Mouse (Mus musculus): ENCODE results near the gene Mutyh. TPM values are rescaled to one million over a fixed set of nuclear protein-coding genes. Genes with fewer than 3 reads are reported as not detected.
"Not testable (repeated sequence)": the region's sequence is repeated elsewhere in the genome, so short reads cannot be mapped to it uniquely, and the experiment has no call there.

Gene Mutyh
- polyA plus RNA-seq, 1 experiment = 5.7 TPM

- Histone ChIP-seq H3K4me1 (ENCODE audit: control insufficient read depth, insufficient read depth, low read length) (no peaks in the 10 kb centered on the region), H3K27ac (ENCODE audit: insufficient read depth, low read length) (no peak overlapping the region), H3K4me3 (ENCODE audit: insufficient read depth, low read length) (no peak overlapping the region)
- TF ChIP-seq POLR2A (IDR thresholded peaks at IDR 0.05; ENCODE audit: extremely low read depth, insufficient read depth, low read length) (no peak), CTCF (IDR thresholded peaks at IDR 0.05; ENCODE audit: extremely low read depth, insufficient read depth, low read length) (no peak)
Measured at GRCm38 (mm10) chr4:116817486-116817885, 10.0 kb downstream of the Mutyh start.

- TF ChIP-seq POLR2A (IDR thresholded peaks at IDR 0.05; ENCODE audit: extremely low read depth, insufficient read depth, low read length) (no peak), CTCF (IDR thresholded peaks at IDR 0.05; ENCODE audit: extremely low read depth, insufficient read depth, low read length) (no peak)
- H3K4me3 ChIP-seq (ENCODE audit: insufficient read depth, low read length) = peak overlapping the region; percentile 40
- H3K4me1 ChIP-seq (ENCODE audit: control insufficient read depth, insufficient read depth, low read length) = no peaks in the 10 kb centered on the region
- H3K27ac ChIP-seq (ENCODE audit: insufficient read depth, low read length) = no peak overlapping the region
Measured at GRCm38 (mm10) chr4:116819968-116820901, 12.7 kb downstream of the Mutyh start.

GRCm38 (mm10) chr4:116820902-116821693 is 13.6 kb downstream of the Mutyh start:
- no peak for TF ChIP-seq CTCF (IDR thresholded peaks at IDR 0.05; ENCODE audit: extremely low read depth, insufficient read depth, low read length)
- TF ChIP-seq POLR2A (IDR thresholded peaks at IDR 0.05; ENCODE audit: extremely low read depth, insufficient read depth, low read length) = peak; percentile 42; the same call in 1 of the 2 replicates
- peak overlapping the region; percentile 40 for H3K4me3 ChIP-seq (ENCODE audit: insufficient read depth, low read length)
- H3K27ac ChIP-seq (ENCODE audit: insufficient read depth, low read length) = no peak overlapping the region
- H3K4me1 ChIP-seq (ENCODE audit: control insufficient read depth, insufficient read depth, low read length) = no peaks in the 10 kb centered on the region

- H3K27ac ChIP-seq (ENCODE audit: insufficient read depth, low read length) = no peak within 1 kb of the TSS
- TF ChIP-seq POLR2A (IDR thresholded peaks at IDR 0.05; ENCODE audit: extremely low read depth, insufficient read depth, low read length) (no peak), CTCF (IDR thresholded peaks at IDR 0.05; ENCODE audit: extremely low read depth, insufficient read depth, low read length) (no peak)
- peak within 1 kb of the TSS; percentile 40 for H3K4me3 ChIP-seq (ENCODE audit: insufficient read depth, low read length)
- H3K4me1 ChIP-seq (ENCODE audit: control insufficient read depth, insufficient read depth, low read length) = no peaks in the 10 kb centered on the region
Measured at GRCm38 (mm10) chr4:116821694-116822016, 14.1 kb downstream of the Mutyh start, which contains the start of gene Hpdl. Gene Hpdl, minus strand, starts transcription at chr4:116821707.

GRCm38 (mm10) chr4:116824541-116825004 is 17.1 kb downstream of the Mutyh start:
- Histone ChIP-seq H3K4me1 (ENCODE audit: control insufficient read depth, insufficient read depth, low read length) (no peaks in the 10 kb centered on the region), H3K27ac (ENCODE audit: insufficient read depth, low read length) (peak overlapping the region; percentile 14; the same call in 1 of the 2 replicates), H3K4me3 (ENCODE audit: insufficient read depth, low read length) (peak overlapping the region; percentile 45)
- no peak for TF ChIP-seq CTCF (IDR thresholded peaks at IDR 0.05; ENCODE audit: extremely low read depth, insufficient read depth, low read length)
- TF ChIP-seq POLR2A (IDR thresholded peaks at IDR 0.05; ENCODE audit: extremely low read depth, insufficient read depth, low read length) = peak; percentile 81

GRCm38 (mm10) chr4:116827819-116828218 is 20.3 kb downstream of the Mutyh start:
- Histone ChIP-seq H3K4me3 (ENCODE audit: insufficient read depth, low read length) (no peak overlapping the region), H3K27ac (ENCODE audit: insufficient read depth, low read length) (no peak overlapping the region), H3K4me1 (ENCODE audit: control insufficient read depth, insufficient read depth, low read length) (no peaks in the 10 kb centered on the region)
- TF ChIP-seq CTCF (IDR thresholded peaks at IDR 0.05; ENCODE audit: extremely low read depth, insufficient read depth, low read length) (peak; percentile 76), POLR2A (IDR thresholded peaks at IDR 0.05; ENCODE audit: extremely low read depth, insufficient read depth, low read length) (no peak)

- H3K4me1 ChIP-seq (ENCODE audit: control insufficient read depth, insufficient read depth, low read length) = no peaks in the 10 kb centered on the region
- TF ChIP-seq POLR2A (IDR thresholded peaks at IDR 0.05; ENCODE audit: extremely low read depth, insufficient read depth, low read length) = no peak
- TF ChIP-seq CTCF (IDR thresholded peaks at IDR 0.05; ENCODE audit: extremely low read depth, insufficient read depth, low read length) = no peak
- no peak overlapping the region for H3K27ac ChIP-seq (ENCODE audit: insufficient read depth, low read length)
- no peak overlapping the region for H3K4me3 ChIP-seq (ENCODE audit: insufficient read depth, low read length)
Measured at GRCm38 (mm10) chr4:116829364-116830069, 22.0 kb downstream of the Mutyh start.

- TF ChIP-seq CTCF (IDR thresholded peaks at IDR 0.05; ENCODE audit: extremely low read depth, insufficient read depth, low read length) (no peak), POLR2A (IDR thresholded peaks at IDR 0.05; ENCODE audit: extremely low read depth, insufficient read depth, low read length) (no peak)
- H3K27ac ChIP-seq (ENCODE audit: insufficient read depth, low read length) = no peak overlapping the region
- no peaks in the 10 kb centered on the region for H3K4me1 ChIP-seq (ENCODE audit: control insufficient read depth, insufficient read depth, low read length)
- H3K4me3 ChIP-seq (ENCODE audit: insufficient read depth, low read length) = no peak overlapping the region
Measured at GRCm38 (mm10) chr4:116830070-116830368, 22.5 kb downstream of the Mutyh start.

GRCm38 (mm10) chr4:116838999-116839398 is 31.5 kb downstream of the Mutyh start:
- TF ChIP-seq CTCF (IDR thresholded peaks at IDR 0.05; ENCODE audit: extremely low read depth, insufficient read depth, low read length) (no peak), POLR2A (IDR thresholded peaks at IDR 0.05; ENCODE audit: extremely low read depth, insufficient read depth, low read length) (no peak)
- Histone ChIP-seq H3K4me1 (ENCODE audit: control insufficient read depth, insufficient read depth, low read length) (no peaks in the 10 kb centered on the region), H3K27ac (ENCODE audit: insufficient read depth, low read length) (no peak overlapping the region), H3K4me3 (ENCODE audit: insufficient read depth, low read length) (no peak overlapping the region)

GRCm38 (mm10) chr4:116840096-116840495 is 32.6 kb downstream of the Mutyh start:
- not testable (repeated sequence) for H3K4me3 ChIP-seq (ENCODE audit: insufficient read depth, low read length); H3K4me1 ChIP-seq (ENCODE audit: control insufficient read depth, insufficient read depth, low read length)

More at GRCm38 (mm10) chr4:116840096-116840495, 32.6 kb downstream of the Mutyh start:
- H3K27ac ChIP-seq (ENCODE audit: insufficient read depth, low read length) = not testable (repeated sequence)

All from cortical plate, adult 2 months (tissue).